Mouse (Mus musculus) left cerebral cortex, adult 8-10 months (tissue): Measurements from ENCODE around the gene Eef1a2. TPM values are rescaled to one million over a fixed set of nuclear protein-coding genes. Genes with fewer than 3 reads are reported as not detected.
A peak's percentile ranks its signal among the peaks of the same experiment; 100 is the strongest.

ENCODE experiments used
- DNase-seq, 2 experiments: peaks; one replicate each; pipeline ENCODE4 v3.0.0; 2022; ENCODE audit warnings: low spot score in 2 of 2
- total RNA-seq, 4 experiments: library from RNA; stranded (reverse); gene quantifications; 2 replicates each; pipeline ENCODE4 v1.2.4; 2022

Gene Eef1a2
- total RNA-seq, 4 experiments from 2014 or later, result 1,221 to 1,269 (median 1,259) TPM

- peak in 1 of 2 experiments; percentile 90 for DNase-seq
Observed at GRCm38 (mm10) chr2:181159091-181159514, 2.3 kb upstream of the Eef1a2 start.

- no peak for DNase-seq
Observed at GRCm38 (mm10) chr2:181158471-181158870, 1.7 kb upstream of the Eef1a2 start.

GRCm38 (mm10) chr2:181157716-181158302, 995 bp upstream of the Eef1a2 start:
- no peak for DNase-seq

- no peak for DNase-seq
Observed at GRCm38 (mm10) chr2:181157180-181157579, 366 bp upstream of the Eef1a2 start.

- no peak for DNase-seq
Observed at GRCm38 (mm10) chr2:181155801-181156200, 1.0 kb downstream of the Eef1a2 start.

- no peak for DNase-seq
Observed at GRCm38 (mm10) chr2:181154831-181155415, 1.9 kb downstream of the Eef1a2 start.

- no peak for DNase-seq
Observed at GRCm38 (mm10) chr2:181154361-181154760, 2.5 kb downstream of the Eef1a2 start.

- DNase-seq, result no peak
Observed at GRCm38 (mm10) chr2:181153837-181154236, 3.0 kb downstream of the Eef1a2 start.

GRCm38 (mm10) chr2:181153131-181153530, 3.7 kb downstream of the Eef1a2 start:
- DNase-seq, result no peak

- DNase-seq, result no peak
Observed at GRCm38 (mm10) chr2:181152701-181153100, 4.1 kb downstream of the Eef1a2 start.

GRCm38 (mm10) chr2:181150281-181150680, 6.5 kb downstream of the Eef1a2 start:
- DNase-seq, result no peak

GRCm38 (mm10) chr2:181148318-181148955, 8.4 kb downstream of the Eef1a2 start:
- no peak for DNase-seq

GRCm38 (mm10) chr2:181147546-181148317, 9.1 kb downstream of the Eef1a2 start:
- DNase-seq, result peak in 1 of 2 experiments; percentile 12

GRCm38 (mm10) chr2:181146976-181147545, 9.8 kb downstream of the Eef1a2 start:
- no peak for DNase-seq

GRCm38 (mm10) chr2:181144675-181145074, 12.1 kb downstream of the Eef1a2 start:
- DNase-seq, result no peak

GRCm38 (mm10) chr2:181143509-181144276, 13.1 kb downstream of the Eef1a2 start:
- no peak for DNase-seq

- DNase-seq, result peak in 1 of 2 experiments; percentile 77
Observed at GRCm38 (mm10) chr2:181142703-181143135, 14.1 kb downstream of the Eef1a2 start.

GRCm38 (mm10) chr2:181139641-181140193, 17.1 kb downstream of the Eef1a2 start:
- no peak for DNase-seq

- no peak for DNase-seq
Observed at GRCm38 (mm10) chr2:181136934-181137333, 19.9 kb downstream of the Eef1a2 start.

GRCm38 (mm10) chr2:181135446-181135818, 21.4 kb downstream of the Eef1a2 start:
- DNase-seq, result no peak
